Mouse (Mus musculus) thymus, adult 2 months (tissue): ENCODE measurements around the gene Erc2. TPM values are rescaled to one million over a fixed set of nuclear protein-coding genes. Genes with fewer than 3 reads are reported as not detected.

ENCODE experiments used
- DNase-seq: peaks from one replicate; pipeline ENCODE4 v3.0.0; 2021
- H3K27ac ChIP-seq: fragments of 200-500 bp; 2 replicates; pipeline ENCODE4 v1.5.1; 2012; ENCODE audit warnings: low read length, control low read depth; ENCODE audit not compliant: control insufficient read depth, insufficient read depth
- H3K27me3 ChIP-seq: fragments of 200-500 bp; 2 replicates; pipeline ENCODE4 v1.6.1; 2012; ENCODE audit warnings: mild to moderate bottlenecking, low read length, moderate library complexity, mixed read lengths; ENCODE audit not compliant: control insufficient read depth, insufficient read depth
- H3K36me3 ChIP-seq: fragments of 200-500 bp; 2 replicates; pipeline ENCODE4 v1.6.1; 2012; ENCODE audit warnings: mild to moderate bottlenecking, low read length, moderate library complexity; ENCODE audit not compliant: control insufficient read depth, insufficient read depth
- H3K4me1 ChIP-seq: fragments of 200-500 bp; replicated peaks from 2 replicates; pipeline ENCODE4 v1.6.1; 2012; ENCODE audit warnings: low read length; ENCODE audit not compliant: control insufficient read depth, insufficient read depth
- H3K4me3 ChIP-seq: fragments of 200-500 bp; 2 replicates; pipeline ENCODE4 v1.5.1; 2012; ENCODE audit warnings: mild to moderate bottlenecking, low read length, control low read depth, moderate library complexity; ENCODE audit not compliant: control insufficient read depth, insufficient read depth
- CTCF ChIP-seq: fragments of 200-500 bp; IDR thresholded peaks from 2 replicates; pipeline ENCODE4 v1.5.1; 2012; ENCODE audit warnings: mild to moderate bottlenecking, control low read depth, low read length, moderate library complexity, borderline replicate concordance; ENCODE audit not compliant: control insufficient read depth, poor library complexity, insufficient read depth; ENCODE audit errors: extremely low read depth
- POLR2A ChIP-seq: fragments of 200-500 bp; IDR thresholded peaks from 2 replicates; pipeline ENCODE4 v1.6.1; 2012; ENCODE audit warnings: mild to moderate bottlenecking, low read length, control low read depth, moderate library complexity; ENCODE audit not compliant: control insufficient read depth, poor library complexity, insufficient read depth; ENCODE audit errors: extremely low read depth
- WGBS: fragments of 180-500 bp; shearing (Covaris S2); methylation state at CpG from one replicate; pipeline ENCODE4 v1.1.7; 2018; 5-methylcytosine and 5-hydroxymethylcytosine counted together
- polyA plus RNA-seq: library from polyadenylated mRNA; depleted of rRNA; stranded (reverse); fragments of >200 nt; gene quantifications from 2 replicates; pipeline ENCODE4 v1.2.3, GENCODE M21; 2012

Gene Erc2
- polyA plus RNA-seq, 1 experiment, result 0.18 TPM

GRCm38 (mm10) chr14:27759069-27759628 is 136.9 kb downstream of the Erc2 start:
- TF ChIP-seq POLR2A (no peak), CTCF (no peak)
- WGBS, result 97% methylated on average over 6 of the region's 6 CpGs
- no peaks in the 10 kb centered on the region for H3K4me1 ChIP-seq
- no peaks in the 10 kb centered on the region for H3K36me3 ChIP-seq
- DNase-seq, result no peak
- H3K4me3 ChIP-seq, result no peak overlapping the region
- H3K27ac ChIP-seq, result no peak overlapping the region
- H3K27me3 ChIP-seq, result no peaks in the 10 kb centered on the region

GRCm38 (mm10) chr14:27759982-27760381 is 137.8 kb downstream of the Erc2 start:
- WGBS, result 68% methylated on average over 9 of the region's 9 CpGs
- no peaks in the 10 kb centered on the region for H3K36me3 ChIP-seq
- no peaks in the 10 kb centered on the region for H3K4me1 ChIP-seq
- no peak overlapping the region for H3K27ac ChIP-seq
- no peak for TF ChIP-seq CTCF
- no peak for TF ChIP-seq POLR2A
- no peaks in the 10 kb centered on the region for H3K27me3 ChIP-seq
- H3K4me3 ChIP-seq, result no peak overlapping the region
- no peak for DNase-seq

- H3K27me3 ChIP-seq, result no peaks in the 10 kb centered on the region
- TF ChIP-seq POLR2A (no peak), CTCF (no peak)
- no peak overlapping the region for H3K4me3 ChIP-seq
- H3K27ac ChIP-seq, result no peak overlapping the region
- WGBS, result 73% methylated on average over 5 of the region's 5 CpGs
- no peak for DNase-seq
- H3K4me1 ChIP-seq, result no peaks in the 10 kb centered on the region
- no peaks in the 10 kb centered on the region for H3K36me3 ChIP-seq
Measured at GRCm38 (mm10) chr14:27775367-27775766, 153.1 kb downstream of the Erc2 start.

DNA sequence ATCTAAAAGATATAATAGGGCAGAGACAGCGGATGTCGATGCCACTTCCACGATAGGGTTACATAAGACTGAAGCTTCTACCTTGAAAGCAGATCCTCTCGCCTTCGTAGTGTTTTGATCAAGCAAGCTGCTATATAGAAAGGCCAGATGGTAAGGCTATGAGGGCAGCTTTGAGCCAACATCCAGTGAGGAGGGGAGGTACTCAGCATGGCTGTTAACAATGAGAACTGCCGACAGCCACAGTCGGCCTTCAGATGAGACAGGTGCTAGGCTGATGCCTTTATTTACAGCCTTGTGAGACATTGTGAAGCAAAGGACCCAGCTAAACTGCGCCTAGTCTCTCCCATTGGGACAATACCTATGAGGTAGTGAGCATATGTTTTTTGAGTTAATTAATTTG is 156.3 kb downstream of the Erc2 start:
- no peak for TF ChIP-seq POLR2A
- no peak for TF ChIP-seq CTCF
- H3K4me1 ChIP-seq, result no peaks in the 10 kb centered on the region
- 95% methylated on average over 8 of the region's 8 CpGs for WGBS
- no peak overlapping the region for H3K4me3 ChIP-seq
- no peak overlapping the region for H3K27ac ChIP-seq
- no peaks in the 10 kb centered on the region for H3K36me3 ChIP-seq
- no peak for DNase-seq
- H3K27me3 ChIP-seq, result no peaks in the 10 kb centered on the region

GRCm38 (mm10) chr14:27778982-27779701 is 156.9 kb downstream of the Erc2 start:
- DNase-seq, result no peak
- 63% methylated on average over 2 of the region's 2 CpGs for WGBS
- H3K27ac ChIP-seq, result no peak overlapping the region
- no peaks in the 10 kb centered on the region for H3K4me1 ChIP-seq
- no peak overlapping the region for H3K4me3 ChIP-seq
- H3K27me3 ChIP-seq, result no peaks in the 10 kb centered on the region
- no peaks in the 10 kb centered on the region for H3K36me3 ChIP-seq
- TF ChIP-seq POLR2A, result no peak
- no peak for TF ChIP-seq CTCF

DNA sequence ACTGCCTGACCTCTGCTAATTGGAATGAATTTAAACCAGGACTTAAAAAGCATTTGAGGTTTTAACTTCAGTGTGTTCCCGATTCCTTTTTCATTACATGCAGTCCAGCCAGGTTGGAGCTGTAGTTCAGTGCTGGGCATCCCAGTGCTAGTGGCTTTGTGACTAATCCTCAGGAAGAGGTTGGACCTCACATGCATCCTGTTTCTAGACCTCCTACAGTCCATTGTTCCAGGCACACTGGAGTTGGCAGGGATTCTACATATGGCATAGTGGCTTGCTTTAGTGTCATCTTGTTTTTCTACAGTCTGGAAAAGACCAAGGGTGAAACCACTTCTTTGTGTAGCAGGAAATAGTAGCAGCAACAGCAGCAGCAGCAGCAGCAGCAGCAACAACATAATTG is 159.0 kb downstream of the Erc2 start:
- no peaks in the 10 kb centered on the region for H3K27me3 ChIP-seq
- no peak for TF ChIP-seq POLR2A
- no peak for TF ChIP-seq CTCF
- H3K4me3 ChIP-seq, result no peak overlapping the region
- WGBS, result 92% methylated on average over 1 of the region's 1 CpGs
- no peak for DNase-seq
- no peak overlapping the region for H3K27ac ChIP-seq
- H3K36me3 ChIP-seq, result no peaks in the 10 kb centered on the region
- H3K4me1 ChIP-seq, result no peaks in the 10 kb centered on the region
